Mouse (Mus musculus): ENCODE data around the gene Cenph. TPM values are rescaled to one million over a fixed set of nuclear protein-coding genes. Genes with fewer than 3 reads are reported as not detected.
"Not testable (repeated sequence)": the region's sequence is repeated elsewhere in the genome, so short reads cannot be mapped to it uniquely, and the experiment has no call there.

Cenph gene
- polyA plus RNA-seq, 1 experiment from 2014 or later = 11.5 TPM

GRCm38 (mm10) chr13:100797171-100797570, 21.5 kb upstream of the Cenph start:
- no peak overlapping the region for H3K4me2 ChIP-seq (replicated peaks; ENCODE audit: low read depth)
- no peak overlapping the region for H3K9ac ChIP-seq (ENCODE audit: low read length)
- no peaks in the 10 kb centered on the region for H3K27me3 ChIP-seq (ENCODE audit: control insufficient read depth, insufficient read depth, low read length)
- no peak for DNase-seq (ENCODE audit: low spot score)
- H3K4me3 ChIP-seq (ENCODE audit: low read depth, low read length) = no peak overlapping the region
- H3K36me3 ChIP-seq (ENCODE audit: control insufficient read depth, insufficient read depth, low read length) = no peaks in the 10 kb centered on the region
- no peak overlapping the region for H3K27ac ChIP-seq (replicated peaks)
- no peak for ATAC-seq (ENCODE audit: low FRiP score, low TSS enrichment)
- TF ChIP-seq EP300 (optimal IDR thresholded peaks at IDR 0.05) (no peak), CTCF (IDR thresholded peaks at IDR 0.05; ENCODE audit: low read depth) (no peak)
- no peaks in the 10 kb centered on the region for H3K9me3 ChIP-seq (ENCODE audit: control insufficient read depth, low read length)
- WGBS = 86% methylated on average over 6 of the region's 6 CpGs
- no peaks in the 10 kb centered on the region for H3K4me1 ChIP-seq (replicated peaks; ENCODE audit: control insufficient read depth, insufficient read depth)

GRCm38 (mm10) chr13:100789083-100789482, 13.4 kb upstream of the Cenph start:
- Histone ChIP-seq H3K4me2 (replicated peaks; ENCODE audit: low read depth) (no peak overlapping the region), H3K9me3 (ENCODE audit: control insufficient read depth, low read length) (no peaks in the 10 kb centered on the region), H3K4me1 (replicated peaks; ENCODE audit: control insufficient read depth, insufficient read depth) (no peaks in the 10 kb centered on the region), H3K36me3 (ENCODE audit: control insufficient read depth, insufficient read depth, low read length) (no peaks in the 10 kb centered on the region), H3K27me3 (ENCODE audit: control insufficient read depth, insufficient read depth, low read length) (no peaks in the 10 kb centered on the region), H3K4me3 (ENCODE audit: low read depth, low read length) (no peak overlapping the region), H3K9ac (ENCODE audit: low read length) (no peak overlapping the region), H3K27ac (replicated peaks) (no peak overlapping the region)
- ATAC-seq (ENCODE audit: low FRiP score, low TSS enrichment) (no peak), DNase-seq (ENCODE audit: low spot score) (no peak)
- TF ChIP-seq CTCF (IDR thresholded peaks at IDR 0.05; ENCODE audit: low read depth) (no peak), EP300 (optimal IDR thresholded peaks at IDR 0.05) (no peak)
- WGBS = 67% methylated on average over 3 of the region's 3 CpGs

- H3K36me3 ChIP-seq (ENCODE audit: control insufficient read depth, insufficient read depth, low read length); H3K27ac ChIP-seq (replicated peaks); H3K4me3 ChIP-seq (ENCODE audit: low read depth, low read length); H3K9me3 ChIP-seq (ENCODE audit: control insufficient read depth, low read length); H3K4me2 ChIP-seq (replicated peaks; ENCODE audit: low read depth); H3K27me3 ChIP-seq (ENCODE audit: control insufficient read depth, insufficient read depth, low read length); DNase-seq (ENCODE audit: low spot score); H3K4me1 ChIP-seq (replicated peaks; ENCODE audit: control insufficient read depth, insufficient read depth); H3K9ac ChIP-seq (ENCODE audit: low read length); ATAC-seq (ENCODE audit: low FRiP score, low TSS enrichment): not testable (repeated sequence)
- WGBS = 94% methylated on average over 9 of the region's 14 CpGs
Observed at GRCm38 (mm10) chr13:100788057-100788456, 12.4 kb upstream of the Cenph start.

GRCm38 (mm10) chr13:100787316-100788010, 11.8 kb upstream of the Cenph start:
- H3K9me3 ChIP-seq (ENCODE audit: control insufficient read depth, low read length) = no peaks in the 10 kb centered on the region
- no peak overlapping the region for H3K4me2 ChIP-seq (replicated peaks; ENCODE audit: low read depth)
- ATAC-seq (ENCODE audit: low FRiP score, low TSS enrichment) (no peak), DNase-seq (ENCODE audit: low spot score) (peak; percentile 69)
- no peaks in the 10 kb centered on the region for H3K4me1 ChIP-seq (replicated peaks; ENCODE audit: control insufficient read depth, insufficient read depth)
- H3K36me3 ChIP-seq (ENCODE audit: control insufficient read depth, insufficient read depth, low read length) = no peaks in the 10 kb centered on the region
- 65% methylated on average over 6 of the region's 6 CpGs for WGBS
- H3K27me3 ChIP-seq (ENCODE audit: control insufficient read depth, insufficient read depth, low read length) = no peaks in the 10 kb centered on the region
- H3K27ac ChIP-seq (replicated peaks) = no peak overlapping the region
- no peak overlapping the region for H3K9ac ChIP-seq (ENCODE audit: low read length)
- H3K4me3 ChIP-seq (ENCODE audit: low read depth, low read length) = no peak overlapping the region
- no peak for TF ChIP-seq CTCF (IDR thresholded peaks at IDR 0.05; ENCODE audit: low read depth)

- ATAC-seq (ENCODE audit: low FRiP score, low TSS enrichment) = peak; percentile 99
- under 1% methylated on average over 35 of the region's 35 CpGs for WGBS
- no peak within 1 kb of the TSS for H3K27ac ChIP-seq (replicated peaks)
- peak within 1 kb of the TSS; percentile 98 for H3K4me2 ChIP-seq (replicated peaks; ENCODE audit: low read depth)
- H3K4me3 ChIP-seq (ENCODE audit: low read depth, low read length) = peak within 1 kb of the TSS; percentile 71
- DNase-seq (ENCODE audit: low spot score) = peak; percentile 99
- no peaks in the 10 kb centered on the region for H3K9me3 ChIP-seq (ENCODE audit: control insufficient read depth, low read length)
- no peaks in the 10 kb centered on the region for H3K36me3 ChIP-seq (ENCODE audit: control insufficient read depth, insufficient read depth, low read length)
- peak within 1 kb of the TSS; percentile 59 for H3K9ac ChIP-seq (ENCODE audit: low read length)
- no peaks in the 10 kb centered on the region for H3K27me3 ChIP-seq (ENCODE audit: control insufficient read depth, insufficient read depth, low read length)
- TF ChIP-seq CTCF (IDR thresholded peaks at IDR 0.05; ENCODE audit: low read depth) (peak; percentile 67), EP300 (optimal IDR thresholded peaks at IDR 0.05) (no peak)
- no peaks in the 10 kb centered on the region for H3K4me1 ChIP-seq (replicated peaks; ENCODE audit: control insufficient read depth, insufficient read depth)
Observed at GRCm38 (mm10) chr13:100786414-100786867, 10.7 kb upstream of the Cenph start, which contains the start of gene Ccnb1. Ccnb1 (minus strand) TSS chr13:100786570.

- Histone ChIP-seq H3K4me2 (replicated peaks; ENCODE audit: low read depth) (peak overlapping the region; percentile 98), H3K4me1 (replicated peaks; ENCODE audit: control insufficient read depth, insufficient read depth) (no peaks in the 10 kb centered on the region), H3K4me3 (ENCODE audit: low read depth, low read length) (peak overlapping the region; percentile 71), H3K36me3 (ENCODE audit: control insufficient read depth, insufficient read depth, low read length) (no peaks in the 10 kb centered on the region), H3K27ac (replicated peaks) (no peak overlapping the region), H3K9ac (ENCODE audit: low read length) (peak overlapping the region; percentile 59), H3K9me3 (ENCODE audit: control insufficient read depth, low read length) (no peaks in the 10 kb centered on the region), H3K27me3 (ENCODE audit: control insufficient read depth, insufficient read depth, low read length) (no peaks in the 10 kb centered on the region)
- WGBS = under 1% methylated on average over 29 of the region's 30 CpGs
- ATAC-seq (ENCODE audit: low FRiP score, low TSS enrichment) (peak; percentile 18), DNase-seq (ENCODE audit: low spot score) (peak; percentile 24)
- TF ChIP-seq EP300 (optimal IDR thresholded peaks at IDR 0.05) (no peak), CTCF (IDR thresholded peaks at IDR 0.05; ENCODE audit: low read depth) (no peak)
Observed at GRCm38 (mm10) chr13:100785806-100786413, 10.2 kb upstream of the Cenph start.
